Mouse (Mus musculus) heart, postnatal 36 days (tissue): Measurements from ENCODE around the gene Pdcd4. TPM values are rescaled to one million over a fixed set of nuclear protein-coding genes. Genes with fewer than 3 reads are reported as not detected.
A peak's percentile ranks its signal among the peaks of the same experiment; 100 is the strongest.
"Not testable (repeated sequence)": the region's sequence is repeated elsewhere in the genome, so short reads cannot be mapped to it uniquely, and the experiment has no call there.

Experiments
- DNase-seq, 2 experiments: peaks; one replicate each; pipeline ENCODE4 v3.0.0; 2021 to 2022
- intact Hi-C: fragments of 180-260 bp; cut with DNase I; formaldehyde crosslinking; loops from one replicate; pipeline ENCODE4 v1.15.1; 2025
- total RNA-seq, 2 experiments: library from RNA; stranded (reverse); gene quantifications; 2 replicates each; pipeline ENCODE4 v1.2.3; 2021

Gene Pdcd4
- total RNA-seq, 2 experiments from 2014 or later, result 23.1 to 27.5 TPM

- DNase-seq, result no peak
- intact Hi-C loops, result no loop called here
Measured at GRCm38 (mm10) chr19:53898498-53898897, 6.5 kb downstream of the Pdcd4 start.

GRCm38 (mm10) chr19:53898970-53899900, 7.2 kb downstream of the Pdcd4 start:
- DNase-seq, result no peak
- intact Hi-C loops, result no loop called here

GRCm38 (mm10) chr19:53899941-53900610, 8.0 kb downstream of the Pdcd4 start:
- DNase-seq, result no peak
- intact Hi-C loops, result loop anchor here (5.0 kb wide), 1 partner anchor 48 kb away; no protein-coding TSS in a partner anchor

- intact Hi-C loops, result loop anchor here (2.0 to 5.0 kb wide), 2 partner anchors 41 to 50 kb away; no protein-coding TSS in a partner anchor
Measured at GRCm38 (mm10) chr19:53901931-53902738, 10.1 kb downstream of the Pdcd4 start.

DNA sequence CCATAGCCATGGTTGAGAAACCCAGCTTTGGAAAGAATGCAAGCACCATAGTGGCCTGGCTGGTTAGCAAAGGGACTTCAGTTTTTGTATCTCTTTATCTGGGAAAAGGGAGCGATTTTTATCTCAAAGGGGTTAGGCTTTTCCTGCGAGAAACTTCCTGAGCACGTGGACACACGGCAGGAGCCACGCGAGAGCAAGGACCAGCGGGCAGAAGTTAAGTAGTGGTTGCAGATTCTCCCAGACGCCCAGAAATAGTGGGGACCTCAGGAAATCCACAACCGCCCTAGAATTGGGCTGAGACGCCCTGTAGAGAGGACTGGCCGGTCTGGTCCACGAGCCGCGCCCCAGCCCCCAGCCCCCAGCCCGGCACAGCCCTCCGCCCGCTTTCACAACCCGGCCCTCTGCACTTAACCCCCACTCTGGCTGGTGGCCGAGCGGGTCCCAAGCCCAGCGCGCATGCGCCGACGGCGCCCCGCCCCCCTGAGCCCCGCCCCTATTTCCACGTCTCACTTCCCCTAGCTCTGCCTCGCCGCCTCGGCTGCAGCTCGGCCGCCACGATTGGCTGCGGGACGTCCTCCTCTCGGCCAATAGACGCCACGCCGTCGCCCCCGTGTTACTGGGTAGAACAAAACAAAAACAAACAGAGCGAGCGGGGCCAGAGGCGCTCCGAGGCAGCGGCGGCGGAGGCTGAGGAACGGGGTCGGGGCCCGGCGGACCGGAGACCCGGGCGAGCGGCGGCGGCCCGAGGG, 10.9 kb downstream of the Pdcd4 start:
- intact Hi-C loops, result loop anchor here (2.0 to 5.0 kb wide), 2 partner anchors 40 to 51 kb away; no protein-coding TSS in a partner anchor

More at GRCm38 (mm10) chr19:53901931-53902738, 10.1 kb downstream of the Pdcd4 start:
- DNase-seq, result no peak

GRCm38 (mm10) chr19:53903507-53904321, 11.7 kb downstream of the Pdcd4 start:
- DNase-seq, result peak; percentile 50 to 65
- intact Hi-C loops, result loop anchor here (2.0 to 5.0 kb wide), 2 partner anchors 39 to 51 kb away; no protein-coding TSS in a partner anchor

More for the DNA sequence above, 10.9 kb downstream of the Pdcd4 start:
- DNase-seq, result peak; percentile 91 to 93

- intact Hi-C loops, result loop anchor here (5.0 kb wide), 1 partner anchor 53 kb away; no protein-coding TSS in a partner anchor
- no peak for DNase-seq
Measured at GRCm38 (mm10) chr19:53904833-53905480, 12.9 kb downstream of the Pdcd4 start.

GRCm38 (mm10) chr19:53906033-53906702, 14.1 kb downstream of the Pdcd4 start:
- no peak for DNase-seq
- intact Hi-C loops, result no loop called here

GRCm38 (mm10) chr19:53906703-53907070, 14.7 kb downstream of the Pdcd4 start:
- intact Hi-C loops, result not testable (repeated sequence)

DNA sequence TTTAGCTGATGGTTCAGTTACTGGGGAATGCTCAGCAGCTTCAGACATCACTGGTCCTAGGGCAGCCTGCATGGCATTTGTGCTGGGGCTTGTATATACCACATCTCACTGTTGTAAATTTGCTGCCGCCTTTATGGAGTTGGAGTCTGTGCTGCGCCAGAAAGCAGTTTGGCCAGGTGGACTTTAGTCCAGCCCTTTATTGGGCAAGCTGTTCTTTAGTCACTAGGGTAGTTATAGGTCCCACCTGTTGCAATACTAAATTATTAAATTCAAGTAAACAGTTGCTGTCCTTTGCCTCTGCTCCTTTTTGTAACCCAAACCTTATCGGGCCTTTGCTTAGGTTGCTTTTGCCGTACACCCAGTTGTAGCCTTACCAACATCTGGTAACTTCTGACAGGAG, 22.9 kb downstream of the Pdcd4 start:
- intact Hi-C loops, result no loop called here

More at GRCm38 (mm10) chr19:53906703-53907070, 14.7 kb downstream of the Pdcd4 start:
- not testable (repeated sequence) for DNase-seq

DNA sequence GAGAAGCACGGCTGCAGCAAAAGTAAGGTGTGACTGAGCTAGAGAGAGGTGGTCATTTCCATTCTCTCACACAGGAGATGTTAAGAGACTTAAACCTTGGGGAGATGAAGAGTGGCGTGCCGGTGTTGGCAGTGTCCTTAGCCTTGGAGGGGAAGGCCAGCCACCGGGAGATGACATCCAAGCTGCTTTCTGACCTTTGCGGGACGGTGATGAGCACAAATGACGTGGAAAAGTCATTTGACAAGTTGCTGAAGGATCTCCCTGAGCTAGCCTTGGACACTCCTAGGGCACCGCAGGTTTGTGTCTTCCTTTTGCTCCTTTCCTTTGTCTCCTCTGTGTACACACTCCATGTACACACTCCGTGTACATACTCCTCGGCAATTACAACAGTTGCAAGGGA, 27.5 kb downstream of the Pdcd4 start:
- intact Hi-C loops, result no loop called here
- DNase-seq, result no peak

More for the DNA sequence above, 22.9 kb downstream of the Pdcd4 start:
- DNase-seq, result no peak

GRCm38 (mm10) chr19:53921996-53922395, 30.0 kb downstream of the Pdcd4 start:
- intact Hi-C loops, DNase-seq: not testable (repeated sequence)

DNA sequence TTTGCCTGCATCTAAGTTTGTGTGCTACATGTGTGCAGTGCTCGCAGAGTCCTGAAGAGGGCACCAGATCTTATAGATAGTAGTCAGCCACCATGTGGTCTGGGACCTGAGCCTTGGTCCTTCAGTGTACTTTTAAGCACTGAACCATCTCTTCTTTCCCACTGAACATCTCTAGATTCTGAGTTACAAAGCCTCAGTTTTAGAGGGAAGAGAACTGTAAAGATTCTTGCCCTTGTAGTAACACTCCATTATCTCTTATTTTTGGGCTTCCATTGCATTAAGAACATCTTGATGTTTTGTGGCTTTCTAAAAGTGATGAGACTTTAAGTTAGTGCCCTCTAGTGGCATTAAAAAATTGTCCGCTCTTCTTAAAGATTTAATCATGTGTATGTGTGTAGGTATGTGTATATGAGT, 33.3 kb downstream of the Pdcd4 start:
- intact Hi-C loops, result loop anchor here (1.0 to 5.0 kb wide), 3 partner anchors 83 to 278 kb away; no protein-coding TSS in a partner anchor
- DNase-seq, result no peak

GRCm38 (mm10) chr19:53926705-53927104, 34.7 kb downstream of the Pdcd4 start:
- intact Hi-C loops, result loop anchor here (5.0 kb wide), 2 partner anchors 84 to 279 kb away; no protein-coding TSS in a partner anchor

GRCm38 (mm10) chr19:53929218-53929617, 37.2 kb downstream of the Pdcd4 start:
- no peak for DNase-seq
- intact Hi-C loops, result loop anchor here (5.0 kb wide), 2 partner anchors 87 to 282 kb away; no protein-coding TSS in a partner anchor

More at GRCm38 (mm10) chr19:53926705-53927104, 34.7 kb downstream of the Pdcd4 start:
- no peak for DNase-seq

DNA sequence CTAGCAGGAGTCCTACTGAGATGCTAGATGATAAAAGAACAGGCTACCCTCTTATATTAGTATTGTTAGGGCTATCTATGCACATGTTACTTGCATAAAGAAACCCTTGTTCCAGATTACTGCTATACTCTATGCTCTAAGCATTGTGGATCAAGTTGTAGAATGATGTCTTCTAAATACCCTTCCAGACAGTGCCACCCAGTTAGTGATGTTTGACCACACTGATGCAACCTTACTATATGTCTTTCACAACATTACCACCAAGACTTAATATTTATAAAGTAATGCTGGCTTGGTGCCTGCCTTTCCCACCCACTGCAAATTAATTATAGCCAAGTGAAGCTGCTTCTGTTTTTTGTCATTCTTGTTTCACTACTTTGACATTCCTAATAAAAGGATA, 41.0 kb downstream of the Pdcd4 start:
- DNase-seq, result no peak
- intact Hi-C loops, result no loop called here

GRCm38 (mm10) chr19:53934046-53934445, 42.0 kb downstream of the Pdcd4 start:
- intact Hi-C loops, result no loop called here
- no peak for DNase-seq
